Mouse (Mus musculus) liver, postnatal 0 days (tissue): ENCODE data around the gene Tbccd1. TPM values are rescaled to one million over a fixed set of nuclear protein-coding genes. Genes with fewer than 3 reads are reported as not detected.

Source experiments
- ATAC-seq: fragments of 200-750 bp; cut with Nextera tagmentation; 2 replicates; pipeline ENCODE4 v1.8.0; 2017; ENCODE audit warnings: mild to moderate bottlenecking, moderate library complexity
- DNase-seq: peaks from one replicate; pipeline ENCODE4 v3.0.0-alpha.2; 2016
- H3K27ac ChIP-seq: fragments of 300-500 bp; sonication (generic); 2 replicates; pipeline ENCODE4 v1.5.1; 2014; ENCODE audit warnings: antibody characterized with exemption, moderate library complexity, mild to moderate bottlenecking, low read depth
- H3K27me3 ChIP-seq: fragments of 300-500 bp; sonication (generic); 2 replicates; pipeline ENCODE4 v1.6.1; 2014; ENCODE audit warnings: low read length, control low read depth, mixed read lengths; ENCODE audit not compliant: insufficient read depth
- H3K36me3 ChIP-seq: fragments of 300-500 bp; sonication (generic); replicated peaks from 2 replicates; pipeline ENCODE4 v1.6.1; 2014; ENCODE audit warnings: mild to moderate bottlenecking, control low read depth, low read length, moderate library complexity, mixed read lengths; ENCODE audit not compliant: insufficient read depth
- H3K4me1 ChIP-seq: fragments of 300-500 bp; sonication (generic); 2 replicates; pipeline ENCODE4 v1.6.1; 2014; ENCODE audit warnings: antibody characterized with exemption, mild to moderate bottlenecking, control low read depth; ENCODE audit not compliant: insufficient read depth
- H3K4me2 ChIP-seq: fragments of 300-500 bp; sonication (generic); 2 replicates; pipeline ENCODE4 v1.6.1; 2014; ENCODE audit warnings: low read depth, mild to moderate bottlenecking, low read length, moderate library complexity, mixed read lengths
- H3K4me3 ChIP-seq: fragments of 300-500 bp; sonication (generic); 2 replicates; pipeline ENCODE4 v1.5.1; 2014; ENCODE audit warnings: low read depth, low read length
- H3K9ac ChIP-seq: fragments of 300-500 bp; sonication (generic); replicated peaks from 2 replicates; pipeline ENCODE4 v1.6.1; 2014; ENCODE audit warnings: mild to moderate bottlenecking, moderate library complexity
- H3K9me3 ChIP-seq: fragments of 300-500 bp; sonication (generic); 2 replicates; pipeline ENCODE4 v1.6.1; 2016; ENCODE audit warnings: mild to moderate bottlenecking, control low read depth, low read length, mixed read lengths
- CTCF ChIP-seq: sonication (generic); IDR thresholded peaks from 2 replicates; pipeline ENCODE4 v1.5.1; 2016; ENCODE audit warnings: antibody characterized with exemption, low read depth
- EP300 ChIP-seq: IDR thresholded peaks from 2 replicates; pipeline ENCODE4 v1.6.1; 2016; ENCODE audit warnings: antibody characterized with exemption, low read depth, mild to moderate bottlenecking
- WGBS: fragments of 180-500 bp; shearing (Covaris S2); extraction: QIAGEN DNeasy Blood & Tissue Kit; methylation state at CpG from one replicate; pipeline ENCODE4 v1.1.7; 2014; ENCODE audit not compliant: insufficient replicate concordance; 5-methylcytosine and 5-hydroxymethylcytosine counted together
- polyA plus RNA-seq: library from polyadenylated mRNA; unstranded; fragments of >200 nt; fragmentation: Nextera tagmentation; extraction: Ambion mirVana; gene quantifications from 2 replicates; pipeline ENCODE4 v1.2.1, GENCODE M21; 2015

Tbccd1 gene
- 13.7 and 14.6 TPM in 2 replicates for polyA plus RNA-seq

DNA sequence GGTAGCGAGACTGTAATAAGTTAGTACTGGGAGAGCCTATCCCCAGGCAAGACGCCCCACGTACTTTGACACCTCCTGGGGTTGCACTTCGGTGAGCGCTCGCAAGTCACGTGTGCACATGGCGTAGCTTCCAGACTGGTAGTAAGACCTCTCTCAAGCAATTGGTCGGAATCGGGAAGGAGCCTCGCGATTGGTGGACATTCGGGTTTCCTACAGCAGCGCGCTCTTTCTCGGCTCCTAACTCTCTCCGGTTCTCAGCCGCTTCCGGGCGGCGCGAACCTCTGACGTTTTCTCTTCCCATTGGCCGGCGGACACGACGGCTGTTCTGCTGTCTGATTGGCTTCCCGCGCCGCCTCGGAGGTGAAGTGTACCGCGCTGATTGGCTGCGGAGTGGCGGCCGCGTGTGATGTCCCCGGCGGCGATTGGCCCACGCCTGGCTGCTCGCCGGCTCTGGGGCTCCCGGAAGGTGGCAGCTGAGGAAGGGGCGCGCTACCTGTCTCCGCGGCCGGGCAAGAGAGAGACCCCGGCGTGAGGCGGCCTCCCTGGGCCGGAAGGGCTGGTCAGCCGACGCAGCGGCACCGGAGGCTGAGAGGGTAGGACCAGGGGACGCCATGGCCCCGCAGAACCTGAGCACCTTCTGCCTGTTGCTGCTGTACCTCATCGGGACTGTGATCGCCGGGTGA is at the start of gene Tbccd1, which contains the start of gene Dnajb11:
Gene Tbccd1 (minus strand): TSS at position 239 of the 683 bp plus-strand sequence.
Gene Dnajb11 (plus strand): TSS at position 415 of the 683 bp plus-strand sequence.
- under 1% methylated on average over 62 of the region's 62 CpGs for WGBS

DNA sequence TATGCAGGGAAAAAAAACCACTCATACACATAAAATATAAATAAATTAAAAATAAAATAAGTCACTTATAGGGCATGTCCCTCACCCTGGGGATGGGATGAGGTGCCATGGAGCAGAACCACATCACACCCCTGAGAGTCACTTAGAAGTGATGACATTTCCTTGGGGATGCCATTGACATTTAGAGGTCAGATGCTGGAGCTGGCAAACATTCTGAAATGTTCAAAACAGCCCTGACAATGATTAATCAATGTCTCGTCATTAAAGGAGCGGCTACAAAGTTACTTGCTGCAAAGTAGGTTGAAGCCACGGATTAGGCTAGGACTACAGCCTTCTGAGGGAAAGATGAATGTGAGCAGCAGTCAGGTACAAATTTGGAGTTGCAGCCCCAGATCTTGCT is 43.9 kb upstream of the Tbccd1 start:
- H3K9ac ChIP-seq = no peak overlapping the region
- DNase-seq (no peak), ATAC-seq (no peak)
- no peak overlapping the region for H3K4me3 ChIP-seq
- TF ChIP-seq EP300 (peak; percentile 11; the same call in 1 of the 2 replicates), CTCF (no peak)
- no peak overlapping the region for H3K4me2 ChIP-seq
- WGBS = 58% methylated on average over 3 of the region's 3 CpGs
- no peaks in the 10 kb centered on the region for H3K27me3 ChIP-seq
- no peaks in the 10 kb centered on the region for H3K4me1 ChIP-seq
- H3K36me3 ChIP-seq = no peaks in the 10 kb centered on the region
- H3K9me3 ChIP-seq = no peaks in the 10 kb centered on the region
- H3K27ac ChIP-seq = peak overlapping the region; percentile 82

More for the DNA sequence above, at the start of gene Tbccd1, which contains the start of gene Dnajb11:
- Histone ChIP-seq H3K9ac (peak within 1 kb of the TSS; percentile 89), H3K4me3 (peak within 1 kb of the TSS; percentile 75), H3K27ac (peak within 1 kb of the TSS; percentile 98), H3K4me1 (peaks cover 20% of the 10 kb centered on the region), H3K9me3 (no peaks in the 10 kb centered on the region), H3K36me3 (peaks cover 17% of the 10 kb centered on the region), H3K4me2 (peak within 1 kb of the TSS; percentile 94), H3K27me3 (no peaks in the 10 kb centered on the region)
- TF ChIP-seq CTCF = no peak
- TF ChIP-seq EP300 = no peak
- DNase-seq (peak; percentile 99), ATAC-seq (peak; percentile 97)

GRCm38 (mm10) chr16:22899866-22900570 is 42.5 kb upstream of the Tbccd1 start:
- ATAC-seq (peak; percentile 58), DNase-seq (peak; percentile 72)
- Histone ChIP-seq H3K27me3 (no peaks in the 10 kb centered on the region), H3K9me3 (no peaks in the 10 kb centered on the region), H3K9ac (no peak overlapping the region), H3K4me3 (no peak overlapping the region), H3K36me3 (no peaks in the 10 kb centered on the region; the same call in 1 of the 2 replicates), H3K4me2 (no peak overlapping the region), H3K4me1 (no peaks in the 10 kb centered on the region), H3K27ac (peak overlapping the region; percentile 82)
- no peak for TF ChIP-seq CTCF
- TF ChIP-seq EP300 = peak; percentile 4; the same call in 1 of the 2 replicates
- 55% methylated on average over 10 of the region's 10 CpGs for whole genome bisulfite sequencing

- Histone ChIP-seq H3K4me1 (no peaks in the 10 kb centered on the region), H3K27me3 (no peaks in the 10 kb centered on the region), H3K9ac (no peak overlapping the region), H3K4me3 (no peak overlapping the region), H3K27ac (peak overlapping the region; percentile 82), H3K9me3 (no peaks in the 10 kb centered on the region), H3K4me2 (no peak overlapping the region), H3K36me3 (no peaks in the 10 kb centered on the region; the same call in 1 of the 2 replicates)
- DNase-seq (peak; percentile 75), ATAC-seq (peak; percentile 53)
- 32% methylated on average over 5 of the region's 5 CpGs for WGBS
- TF ChIP-seq EP300 = peak; percentile 29; the same call in 1 of the 2 replicates
- no peak for TF ChIP-seq CTCF
Measured at GRCm38 (mm10) chr16:22899346-22899745, 41.9 kb upstream of the Tbccd1 start.

- no peak for ATAC-seq
- TF ChIP-seq CTCF = no peak
- TF ChIP-seq EP300 = no peak
- H3K36me3 ChIP-seq = no peaks in the 10 kb centered on the region; the same call in 1 of the 2 replicates
- no peak overlapping the region for H3K9ac ChIP-seq
- H3K4me2 ChIP-seq = no peak overlapping the region
- H3K4me1 ChIP-seq = no peaks in the 10 kb centered on the region
- no peaks in the 10 kb centered on the region for H3K27me3 ChIP-seq
- peak overlapping the region; percentile 98 for H3K27ac ChIP-seq
- no peak overlapping the region for H3K4me3 ChIP-seq
- no peak for DNase-seq
- 50% methylated on average over 2 of the region's 2 CpGs for WGBS
- no peaks in the 10 kb centered on the region for H3K9me3 ChIP-seq
Measured at GRCm38 (mm10) chr16:22896618-22897017, 39.1 kb upstream of the Tbccd1 start.

DNA sequence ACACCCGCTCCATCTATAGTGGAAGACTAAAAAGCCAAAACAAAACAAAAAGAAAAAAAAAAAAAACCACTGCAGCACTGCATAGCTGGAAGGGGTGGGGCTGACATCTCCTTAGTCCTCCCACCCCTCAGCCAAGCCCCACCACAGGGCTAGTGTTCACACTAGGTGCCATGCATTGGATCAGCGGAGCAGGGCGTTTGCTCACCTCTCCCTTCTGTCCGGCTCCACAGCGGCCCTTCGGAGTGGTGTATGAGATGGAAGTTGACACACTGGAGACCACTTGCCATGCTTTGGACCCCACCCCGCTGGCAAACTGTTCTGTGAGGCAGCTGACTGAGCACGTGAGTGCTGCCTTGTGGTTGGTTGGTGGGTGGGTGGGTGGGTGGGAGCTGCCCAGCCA is 36.6 kb upstream of the Tbccd1 start:
- DNase-seq (peak; percentile 73), ATAC-seq (peak; percentile 7; the same call in 1 of the 2 replicates)
- Histone ChIP-seq H3K9me3 (no peaks in the 10 kb centered on the region), H3K36me3 (no peaks in the 10 kb centered on the region; the same call in 1 of the 2 replicates), H3K9ac (no peak overlapping the region), H3K27ac (peak overlapping the region; percentile 98), H3K4me2 (no peak overlapping the region), H3K27me3 (no peaks in the 10 kb centered on the region), H3K4me3 (no peak overlapping the region), H3K4me1 (peaks cover 15% of the 10 kb centered on the region)
- no peak for TF ChIP-seq EP300
- no peak for TF ChIP-seq CTCF
- WGBS = 54% methylated on average over 8 of the region's 8 CpGs
